Mouse (Mus musculus): ENCODE measurements around the gene Itpr3.

The Itpr3 gene

GRCm38 (mm10) chr17:27056812-27057516, at the start of gene Itpr3:
Gene Itpr3 (plus strand): TSS chr17:27057304.
- DNase-seq (ENCODE audit: low spot score): peak; percentile 81

DNA sequence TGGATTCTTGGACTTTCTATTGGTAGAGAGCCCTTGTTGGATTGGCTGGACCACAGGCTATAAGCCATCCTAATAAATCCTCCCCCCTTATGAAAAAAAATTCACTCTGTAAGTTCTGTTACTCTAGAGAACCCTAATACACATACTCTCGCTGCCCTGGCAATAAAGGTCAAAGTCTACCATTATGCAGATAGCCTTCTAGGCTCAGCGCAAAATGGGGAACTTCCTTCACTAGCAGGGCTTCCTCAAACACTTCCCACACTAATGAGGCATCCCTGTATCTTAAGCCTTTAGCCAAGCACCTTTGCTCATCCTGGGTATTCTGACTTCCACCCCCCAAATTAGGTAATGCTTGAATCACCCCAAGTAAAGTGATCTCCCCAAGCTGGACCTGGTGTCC, 48.8 kb upstream of the Itpr3 start:
- no peak for DNase-seq (ENCODE audit: low spot score)

DNA sequence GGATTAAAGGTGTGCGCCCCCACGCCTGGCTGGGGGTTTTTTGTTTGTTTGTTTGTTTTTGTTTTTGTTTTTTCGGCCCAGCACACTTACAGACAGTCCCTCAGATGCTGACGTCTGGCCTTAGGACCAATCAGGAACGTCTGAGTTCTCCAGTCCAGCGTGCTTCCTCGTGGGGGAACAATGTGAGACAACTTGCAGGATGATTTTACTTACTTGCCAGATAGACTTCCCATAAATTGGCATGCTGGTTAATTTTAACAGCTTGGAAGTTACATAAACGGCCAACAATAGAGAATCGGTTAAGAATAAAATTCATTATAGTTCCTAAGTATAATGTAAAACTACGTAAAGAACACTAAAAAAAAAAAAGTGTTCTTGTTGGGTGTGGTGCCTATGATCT, 45.9 kb upstream of the Itpr3 start:
- DNase-seq (ENCODE audit: low spot score): no peak

DNA sequence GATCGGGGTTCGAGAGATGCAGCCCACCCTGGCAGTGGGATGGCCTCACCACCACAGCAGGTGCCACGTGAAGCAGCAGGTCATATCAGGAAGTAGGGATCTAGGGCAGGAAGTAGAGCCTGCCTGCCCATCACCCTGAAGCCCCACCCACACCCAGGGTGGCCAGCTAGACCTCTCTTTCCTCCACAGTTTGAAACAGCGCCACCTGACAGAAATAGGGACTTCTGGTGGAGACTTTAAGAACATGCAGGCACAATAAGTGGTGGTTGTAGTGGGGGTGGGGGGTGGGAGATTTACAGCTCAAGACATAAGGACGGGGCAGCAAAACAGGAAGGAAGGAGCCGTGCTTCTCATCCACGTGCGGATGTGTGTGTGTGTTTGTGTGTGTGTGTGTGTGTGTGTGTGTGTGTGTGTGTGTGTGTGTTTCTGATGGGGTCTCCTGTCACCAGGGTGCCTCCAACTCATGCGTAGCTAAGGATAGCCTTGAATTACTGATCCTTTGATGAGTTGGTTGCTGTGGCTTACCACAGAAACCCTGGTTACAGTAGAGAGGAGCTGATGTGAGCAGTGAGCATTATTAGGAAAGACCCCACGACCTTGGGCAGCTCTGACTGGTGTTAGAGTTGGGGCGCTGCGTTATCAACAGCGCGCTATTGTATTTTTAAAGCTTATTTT, 45.0 kb upstream of the Itpr3 start:
- DNase-seq (ENCODE audit: low spot score): no peak

GRCm38 (mm10) chr17:27012909-27013308, 44.2 kb upstream of the Itpr3 start:
- no peak for DNase-seq (ENCODE audit: low spot score)

GRCm38 (mm10) chr17:27017564-27018499, 39.3 kb upstream of the Itpr3 start:
- peak; percentile 87 for DNase-seq (ENCODE audit: low spot score)

- no peak for DNase-seq (ENCODE audit: low spot score)
Measured at GRCm38 (mm10) chr17:27018555-27019196, 38.4 kb upstream of the Itpr3 start.

DNA sequence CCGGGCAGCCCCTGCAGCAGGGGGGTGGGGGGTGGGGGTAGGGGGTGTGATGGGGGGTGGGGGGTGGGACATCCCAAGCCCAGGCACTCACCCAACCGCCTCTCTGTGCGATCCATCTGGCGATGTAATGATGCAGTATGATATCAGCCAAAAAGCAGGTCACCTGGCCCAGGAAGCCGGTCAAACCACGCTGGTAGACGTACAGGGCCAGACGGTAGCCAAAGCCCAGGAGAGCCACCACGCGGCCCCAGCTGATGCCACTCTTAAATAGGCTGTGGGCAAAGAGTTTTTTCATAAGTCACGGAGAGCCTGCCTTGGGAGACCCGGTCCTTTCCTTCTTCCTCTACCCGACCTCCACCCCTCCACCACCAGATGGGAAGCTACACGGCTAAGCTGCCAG, 36.0 kb upstream of the Itpr3 start:
- no peak for DNase-seq (ENCODE audit: low spot score)

GRCm38 (mm10) chr17:27021736-27022135, 35.4 kb upstream of the Itpr3 start:
- no peak for DNase-seq (ENCODE audit: low spot score)

DNA sequence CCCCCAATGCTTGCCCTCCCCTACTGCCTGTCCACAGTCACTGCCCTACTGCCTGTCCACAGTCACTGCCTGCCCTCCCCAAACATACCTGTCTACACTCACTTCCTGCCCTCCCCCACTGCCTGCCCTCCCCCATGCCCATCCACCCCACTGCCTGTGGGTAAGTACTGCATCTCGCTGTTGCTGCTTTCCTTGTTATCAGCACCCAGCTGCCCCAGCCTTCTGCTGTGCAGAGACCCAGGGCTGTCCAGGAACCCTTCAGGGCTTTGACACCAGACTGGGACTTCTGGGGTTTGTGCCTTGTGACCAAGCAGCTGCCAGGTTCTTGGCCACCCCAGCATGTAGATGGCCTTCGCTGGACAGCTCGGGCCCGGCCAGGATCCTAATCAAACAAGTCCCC, 33.8 kb upstream of the Itpr3 start:
- DNase-seq (ENCODE audit: low spot score): no peak

GRCm38 (mm10) chr17:27025326-27025902, 31.7 kb upstream of the Itpr3 start:
- no peak for DNase-seq (ENCODE audit: low spot score)

DNA sequence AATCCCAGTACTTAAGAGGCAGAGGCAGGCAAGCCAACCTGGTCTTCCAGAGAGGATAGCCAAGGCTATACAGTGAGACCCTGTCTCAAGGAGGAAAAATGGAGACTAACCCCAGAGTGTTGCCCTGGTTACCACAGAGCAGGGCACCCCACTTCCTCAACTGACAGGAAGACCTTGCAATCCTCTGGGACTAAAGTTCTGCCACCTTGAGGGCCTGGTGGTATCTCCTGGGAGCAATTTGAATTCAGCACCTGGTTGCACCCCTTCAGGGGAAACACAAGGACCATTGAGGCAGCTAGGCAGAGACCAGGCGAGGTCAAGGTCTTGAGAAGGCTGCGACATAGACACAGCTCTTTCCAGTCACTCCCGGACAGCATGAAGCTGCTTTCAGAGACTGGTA, 31.2 kb upstream of the Itpr3 start:
- DNase-seq (ENCODE audit: low spot score): no peak

GRCm38 (mm10) chr17:27027460-27028283, 29.4 kb upstream of the Itpr3 start:
- DNase-seq (ENCODE audit: low spot score): no peak

DNA sequence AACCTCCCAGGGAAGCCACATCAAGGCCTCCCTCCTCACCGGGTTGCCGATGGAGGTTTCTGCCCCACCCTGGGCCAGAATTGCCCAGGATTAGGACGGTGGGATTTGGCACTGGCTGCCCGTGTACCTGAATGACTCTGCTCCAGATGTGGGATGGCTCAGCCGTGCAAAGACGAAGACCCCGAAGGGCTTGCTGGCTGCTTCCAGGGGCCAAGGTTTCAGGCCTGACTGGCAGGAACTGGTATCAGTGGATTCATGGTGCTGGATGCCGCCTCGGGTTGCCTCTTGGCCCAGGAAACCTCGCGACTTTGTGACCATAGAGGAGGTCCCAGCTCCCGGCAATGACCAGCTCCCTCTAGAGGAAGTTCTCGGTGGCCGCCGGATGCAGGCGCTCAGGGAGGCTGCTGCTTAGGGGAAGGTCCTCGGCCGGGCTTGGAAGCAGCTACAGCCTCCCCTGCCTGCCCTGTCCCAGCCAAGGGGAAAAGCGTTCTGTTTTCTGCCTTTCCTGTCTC, 28.8 kb upstream of the Itpr3 start:
- peak; percentile 87 for DNase-seq (ENCODE audit: low spot score)

- DNase-seq (ENCODE audit: low spot score): no peak
Measured at GRCm38 (mm10) chr17:27028909-27029308, 28.2 kb upstream of the Itpr3 start, which contains the start of gene Bak1. Gene Bak1 (minus strand): TSS chr17:27029009.

DNA sequence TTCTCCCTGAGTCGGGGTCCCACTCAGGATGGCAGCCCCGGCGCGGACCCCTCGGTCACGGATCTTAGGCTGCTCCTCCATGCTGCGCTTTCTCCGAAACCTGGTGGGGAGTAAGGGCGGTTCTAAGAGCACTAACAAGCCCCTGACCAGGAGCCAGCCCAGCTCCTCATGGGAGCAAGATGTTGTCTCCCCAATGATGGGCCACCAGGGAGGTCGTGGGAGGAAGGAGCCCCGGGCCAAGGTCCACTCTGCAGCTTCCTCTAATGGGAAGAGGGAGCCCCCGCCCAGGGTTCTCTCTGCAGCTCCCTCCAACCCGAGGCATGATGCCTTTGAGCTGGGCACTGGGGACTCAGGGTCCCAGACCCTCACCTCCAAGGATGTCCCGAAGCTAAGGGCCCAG, 27.7 kb upstream of the Itpr3 start:
- no peak for DNase-seq (ENCODE audit: low spot score)

DNA sequence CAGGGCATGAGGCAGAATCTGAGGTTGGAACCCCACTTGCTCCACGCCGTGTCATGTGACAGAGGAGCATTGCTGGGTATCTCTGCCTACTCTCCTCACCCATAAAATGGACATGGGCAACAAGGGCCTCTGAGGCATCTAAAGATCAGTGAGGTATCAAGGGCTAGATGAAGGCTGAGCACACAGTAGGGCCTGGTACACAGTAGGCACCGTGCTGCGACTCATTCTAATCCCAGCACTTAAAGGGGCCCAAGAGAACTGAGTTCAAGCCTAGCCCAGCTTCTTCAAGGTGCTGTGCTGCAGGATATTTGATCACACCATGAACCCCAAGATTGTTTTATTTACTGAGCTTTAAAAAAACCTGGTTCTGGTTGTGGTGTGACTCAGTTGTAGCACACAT, 26.2 kb upstream of the Itpr3 start:
- DNase-seq (ENCODE audit: low spot score): no peak

- DNase-seq (ENCODE audit: low spot score): no peak
Measured at GRCm38 (mm10) chr17:27032328-27032727, 24.8 kb upstream of the Itpr3 start.

GRCm38 (mm10) chr17:27032869-27033268, 24.2 kb upstream of the Itpr3 start:
- peak; percentile 73 for DNase-seq (ENCODE audit: low spot score)

- DNase-seq (ENCODE audit: low spot score): no peak
Measured at GRCm38 (mm10) chr17:27036465-27036864, 20.6 kb upstream of the Itpr3 start.
